Mouse (Mus musculus) adrenal gland, postnatal 0 days (tissue): ENCODE data around the gene Thnsl1. TPM values are rescaled to one million over a fixed set of nuclear protein-coding genes. Genes with fewer than 3 reads are reported as not detected.

Source experiments
- polyA plus RNA-seq: library from polyadenylated mRNA; unstranded; fragments of >200 nt; fragmentation: Nextera tagmentation; extraction: Ambion mirVana; gene quantifications from 2 replicates; pipeline ENCODE4 v1.2.1, GENCODE M21; 2015

The Thnsl1 gene
- 6.0 and 8.7 TPM in 2 replicates for polyA plus RNA-seq

GRCm38 (mm10) chr2:21204912-21205830 is at the start of gene Thnsl1, which contains the start of gene Enkur:
TSS of gene Thnsl1 (plus strand) at chr2:21205724.
TSS of gene Enkur (minus strand) at chr2:21205365.

Other genes starting within 250 kb of the Thnsl1 start
- 12.7 and 15.2 TPM in 2 replicates for gene Arhgap21, start 236.8 kb upstream of the Thnsl1 start, polyA plus RNA-seq
- 1.8 and 2.7 TPM in 2 replicates for gene Enkur, start 359 bp upstream of the Thnsl1 start, polyA plus RNA-seq
- 0.21 and 0.39 TPM in 2 replicates for gene Gpr158, start 161.8 kb downstream of the Thnsl1 start, polyA plus RNA-seq